Mouse (Mus musculus) left cerebral cortex, adult 9 months (tissue): ENCODE measurements around the gene Sh3bgrl.
"Not testable (repeated sequence)": the region's sequence is repeated elsewhere in the genome, so short reads cannot be mapped to it uniquely, and the experiment has no call there.

Experiments used
- DNase-seq, 2 experiments: peaks; one replicate each; pipeline ENCODE4 v3.0.0; 2022; ENCODE audit warnings: low spot score in 2 of 2

The Sh3bgrl gene

GRCm38 (mm10) chrX:109095245-109096242, at the start of gene Sh3bgrl:
Gene Sh3bgrl (plus strand): TSS chrX:109095365.
- DNase-seq = peak in 1 of 2 experiments; percentile 39

- no peak for DNase-seq
Observed at GRCm38 (mm10) chrX:109047773-109048172, 47.4 kb upstream of the Sh3bgrl start.

- no peak for DNase-seq
Observed at GRCm38 (mm10) chrX:109071719-109072118, 23.4 kb upstream of the Sh3bgrl start.

- no peak for DNase-seq
Observed at GRCm38 (mm10) chrX:109075716-109076115, 19.4 kb upstream of the Sh3bgrl start.

GRCm38 (mm10) chrX:109076355-109076754, 18.8 kb upstream of the Sh3bgrl start:
- peak in 1 of 2 experiments; percentile 14 for DNase-seq

- DNase-seq = not testable (repeated sequence)
Observed at GRCm38 (mm10) chrX:109079354-109079753, 15.8 kb upstream of the Sh3bgrl start.

- no peak for DNase-seq
Observed at GRCm38 (mm10) chrX:109087073-109087472, 8.1 kb upstream of the Sh3bgrl start.

GRCm38 (mm10) chrX:109094800-109095199, 365 bp upstream of the Sh3bgrl start:
- no peak for DNase-seq

GRCm38 (mm10) chrX:109098511-109098910, 3.3 kb downstream of the Sh3bgrl start:
- no peak for DNase-seq

GRCm38 (mm10) chrX:109100441-109100840, 5.3 kb downstream of the Sh3bgrl start:
- DNase-seq = no peak

- no peak for DNase-seq
Observed at GRCm38 (mm10) chrX:109108117-109108805, 13.1 kb downstream of the Sh3bgrl start.

GRCm38 (mm10) chrX:109112885-109113284, 17.7 kb downstream of the Sh3bgrl start:
- no peak for DNase-seq

- DNase-seq = no peak
Observed at GRCm38 (mm10) chrX:109113401-109114280, 18.5 kb downstream of the Sh3bgrl start.

GRCm38 (mm10) chrX:109119829-109120826, 25.0 kb downstream of the Sh3bgrl start:
- no peak for DNase-seq

GRCm38 (mm10) chrX:109121161-109121560, 26.0 kb downstream of the Sh3bgrl start:
- DNase-seq = no peak

- no peak for DNase-seq
Observed at GRCm38 (mm10) chrX:109122670-109123069, 27.5 kb downstream of the Sh3bgrl start.

- DNase-seq = no peak
Observed at GRCm38 (mm10) chrX:109123762-109124161, 28.6 kb downstream of the Sh3bgrl start.

- no peak for DNase-seq
Observed at GRCm38 (mm10) chrX:109126847-109127246, 31.7 kb downstream of the Sh3bgrl start.

GRCm38 (mm10) chrX:109127551-109128088, 32.5 kb downstream of the Sh3bgrl start:
- no peak for DNase-seq

GRCm38 (mm10) chrX:109130066-109130465, 34.9 kb downstream of the Sh3bgrl start:
- DNase-seq = no peak
